Mouse (Mus musculus) monocyte, adult 5-6 weeks (primary cell): ENCODE measurements around the gene Sdc3. TPM values are rescaled to one million over a fixed set of nuclear protein-coding genes. Genes with fewer than 3 reads are reported as not detected.

Source experiments
- ATAC-seq: fragments of 153-309, 156-312 bp; replicated peaks from 2 replicates; pipeline ENCODE4 v1.8.0; 2017; ENCODE audit warnings: mild to moderate bottlenecking; ENCODE audit not compliant: low TSS enrichment, insufficient number of reproducible peaks, severe bottlenecking, poor library complexity, low FRiP score
- total RNA-seq: library from RNA; stranded (forward); fragments of 200-1000, 200-491, 200-594 nt; gene quantifications from 3 replicates; pipeline ENCODE4 v1.2.3, GENCODE M21; 2017

The Sdc3 gene
- total RNA-seq, 1 experiment from 2014 or later: 16.3 TPM

DNA sequence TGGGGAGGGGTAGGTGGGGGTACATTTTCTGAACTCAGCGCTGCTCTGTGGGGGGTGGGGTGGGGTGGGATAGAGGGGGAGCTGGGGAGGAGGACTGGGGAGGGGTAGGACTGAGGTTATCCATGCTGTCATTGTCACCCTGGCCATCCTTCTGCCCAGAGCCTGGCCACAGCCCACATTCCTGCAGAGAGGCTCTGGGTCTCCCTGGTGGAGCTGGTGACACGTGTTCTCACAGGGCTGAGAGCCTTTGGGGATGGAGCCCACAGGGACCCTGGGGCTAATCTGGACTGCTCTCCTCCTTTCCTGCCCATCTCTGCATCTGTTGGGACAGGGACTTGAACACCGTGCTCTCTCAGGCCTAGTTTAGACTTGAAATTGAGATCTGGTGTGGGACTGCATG, 18.5 kb downstream of the Sdc3 start:
- ATAC-seq: no peak

DNA sequence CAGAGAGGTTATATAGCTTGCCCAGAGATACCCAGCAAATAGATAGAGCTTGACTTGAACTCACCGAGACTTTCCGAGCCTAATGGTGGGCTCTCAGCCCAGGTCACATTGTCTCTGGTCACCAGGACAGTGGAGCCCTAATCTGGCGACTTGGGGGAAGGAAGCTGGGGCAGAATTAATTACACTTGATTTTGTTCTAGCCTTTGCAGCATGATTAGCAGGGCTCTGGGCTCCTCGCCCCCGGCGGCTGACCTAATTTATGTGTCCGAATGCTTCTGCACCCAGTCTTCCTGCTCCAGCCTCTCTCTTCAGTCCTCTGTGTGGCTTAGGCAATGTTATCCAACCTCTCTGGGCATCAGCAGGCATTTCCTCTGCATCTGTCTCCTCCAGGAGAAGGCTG, 19.0 kb downstream of the Sdc3 start:
- ATAC-seq: no peak

GRCm38 (mm10) chr4:130813958-130814357, 21.6 kb downstream of the Sdc3 start:
- ATAC-seq: no peak

DNA sequence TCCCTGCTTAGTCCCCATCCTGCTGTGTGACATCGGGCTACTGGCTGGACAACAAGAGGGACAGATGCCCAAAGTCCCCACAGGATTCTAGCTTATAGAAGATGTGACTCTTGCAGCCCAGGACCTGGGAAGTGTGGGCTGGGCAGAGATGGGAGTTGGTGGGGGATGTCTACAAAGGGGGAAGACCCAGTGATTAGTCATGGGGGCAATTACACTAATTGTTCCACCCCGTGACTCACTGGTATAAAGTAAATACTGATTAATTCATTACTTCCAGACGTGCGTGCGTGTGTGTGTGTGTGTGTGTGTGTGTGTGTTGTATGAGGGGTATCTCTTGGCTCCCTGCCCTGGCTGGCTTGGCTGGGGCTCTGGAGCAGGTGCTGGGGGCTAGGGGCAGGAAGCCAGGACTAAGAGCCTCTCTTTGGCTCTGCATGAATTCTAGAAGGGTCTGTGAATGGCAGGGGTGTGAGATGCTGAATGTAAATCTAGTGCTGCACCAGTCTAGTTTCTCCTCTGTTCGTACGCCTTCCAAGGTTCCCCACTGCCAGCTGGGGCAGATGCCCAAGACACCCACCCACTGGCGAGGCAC, 22.5 kb downstream of the Sdc3 start:
- ATAC-seq: no peak

- ATAC-seq: no peak
These were observed 23.5 kb downstream of the Sdc3 start for GRCm38 (mm10) chr4:130815860-130816259.

DNA sequence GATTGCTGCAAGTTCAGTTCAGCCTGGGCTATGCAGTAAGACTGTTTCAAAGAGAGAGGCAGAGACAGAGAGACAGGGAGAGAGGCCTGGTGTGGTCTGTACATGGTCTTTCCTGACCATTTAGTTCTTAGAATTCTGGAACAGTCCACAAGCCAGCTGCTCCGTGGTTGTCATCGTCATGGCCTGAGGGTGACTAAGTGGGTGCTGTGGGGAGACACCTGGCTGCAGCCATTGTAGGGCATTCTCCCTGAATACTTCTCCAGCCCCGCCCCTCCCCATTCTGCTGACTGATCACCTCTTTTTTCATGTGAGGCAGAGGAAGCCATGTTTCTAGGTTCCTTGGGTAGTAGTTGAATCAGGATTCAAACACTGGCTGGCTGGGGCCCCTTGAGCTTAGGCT, 27.5 kb downstream of the Sdc3 start:
- no peak for ATAC-seq

GRCm38 (mm10) chr4:130820594-130821255, 28.4 kb downstream of the Sdc3 start:
- no peak for ATAC-seq

GRCm38 (mm10) chr4:130828851-130829673, 36.7 kb downstream of the Sdc3 start:
- ATAC-seq: no peak

DNA sequence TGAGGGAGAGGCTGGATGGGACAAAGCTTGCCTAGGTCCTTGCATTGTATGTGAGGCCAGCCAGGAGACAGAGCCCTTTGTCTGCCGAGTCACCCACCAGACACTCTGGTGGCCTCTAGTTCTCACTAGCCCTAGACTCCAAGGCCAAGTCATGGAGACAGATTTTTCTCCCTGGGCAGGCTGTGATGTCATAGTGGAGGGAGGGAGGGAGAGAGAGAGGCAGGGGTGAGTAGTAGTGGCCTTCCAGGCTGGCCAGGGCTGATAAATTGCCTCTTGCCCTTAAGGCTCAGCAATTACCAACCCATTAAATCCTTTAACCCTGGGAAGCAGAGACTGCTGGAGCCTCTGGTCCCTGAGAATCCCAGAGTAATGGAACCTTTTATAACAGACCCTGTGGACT, 41.8 kb downstream of the Sdc3 start:
- ATAC-seq: no peak

DNA sequence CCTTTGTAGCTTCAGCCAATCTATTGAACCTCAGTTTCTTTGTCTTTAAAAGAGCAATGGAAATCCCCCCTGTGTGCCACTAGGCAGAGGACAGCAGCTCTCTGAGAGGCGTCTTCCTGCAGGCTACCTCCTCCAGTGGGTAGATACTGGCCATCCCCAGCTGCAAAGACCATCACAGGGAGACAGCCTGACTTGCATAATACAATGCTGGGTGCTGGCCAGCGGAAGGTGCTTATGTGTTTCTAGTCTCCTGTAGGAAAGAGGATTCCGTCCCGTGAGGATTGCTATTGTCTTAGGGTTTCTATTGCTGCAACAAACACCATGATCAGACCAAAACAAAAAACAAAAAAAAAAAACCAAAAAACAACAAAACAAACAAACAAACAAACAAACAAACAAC, 43.2 kb downstream of the Sdc3 start:
- ATAC-seq: no peak

DNA sequence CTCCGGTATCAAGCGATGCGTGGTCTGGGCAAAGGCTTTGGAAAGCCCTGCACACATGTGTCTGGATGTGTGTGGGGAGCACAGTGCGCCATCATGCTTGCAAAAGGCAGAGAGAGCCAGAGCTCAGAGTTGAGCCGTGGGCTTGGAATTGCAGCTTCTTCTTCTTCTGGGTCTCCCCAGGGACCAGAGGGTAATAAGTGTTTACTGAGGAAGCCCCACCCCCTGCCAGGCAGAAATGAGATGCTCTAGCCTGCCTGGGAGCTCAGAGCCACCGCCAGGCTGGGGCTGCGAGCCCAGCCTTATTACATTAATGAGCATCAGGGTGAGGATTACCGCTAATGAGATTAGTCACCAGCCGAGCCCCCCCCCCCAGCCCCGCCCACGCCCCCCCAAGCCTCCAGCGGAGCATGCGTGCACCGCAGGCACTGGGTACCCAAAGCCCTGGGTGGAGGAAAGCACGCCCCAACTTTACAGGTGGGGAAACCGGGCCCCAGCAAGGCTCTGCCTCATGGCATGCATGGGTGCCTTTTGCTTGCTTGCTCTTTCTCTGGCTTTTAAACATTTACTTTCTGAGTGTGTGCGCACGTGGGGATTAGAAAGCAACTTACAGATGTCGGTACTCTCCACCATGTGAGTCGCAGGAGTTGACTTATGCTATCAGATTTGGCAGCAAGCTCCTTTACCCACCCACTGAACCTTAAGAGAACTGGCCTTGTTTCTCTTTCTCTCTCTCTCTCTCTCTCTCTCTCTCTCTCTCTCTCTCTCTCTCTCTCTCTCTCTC, 44.1 kb downstream of the Sdc3 start:
- ATAC-seq: no peak

DNA sequence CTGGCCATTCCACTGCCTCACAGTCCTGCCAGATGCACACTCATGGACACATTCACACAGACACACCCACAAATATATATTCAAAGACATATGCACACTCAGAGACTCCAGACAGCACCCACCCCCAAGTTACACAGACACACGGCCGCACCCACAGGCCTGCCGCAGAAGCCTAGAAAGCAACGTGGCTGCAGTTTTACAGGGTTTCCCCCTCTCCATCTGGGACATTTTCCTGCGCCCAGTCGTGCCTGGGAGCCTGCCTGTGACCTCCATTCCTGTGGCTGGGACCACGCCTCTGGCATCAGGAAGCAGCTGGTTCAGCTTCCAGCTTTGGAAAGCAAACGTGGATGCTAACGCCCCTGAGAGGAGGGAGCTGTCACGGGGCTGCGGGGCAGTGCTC, 46.2 kb downstream of the Sdc3 start:
- ATAC-seq: no peak

DNA sequence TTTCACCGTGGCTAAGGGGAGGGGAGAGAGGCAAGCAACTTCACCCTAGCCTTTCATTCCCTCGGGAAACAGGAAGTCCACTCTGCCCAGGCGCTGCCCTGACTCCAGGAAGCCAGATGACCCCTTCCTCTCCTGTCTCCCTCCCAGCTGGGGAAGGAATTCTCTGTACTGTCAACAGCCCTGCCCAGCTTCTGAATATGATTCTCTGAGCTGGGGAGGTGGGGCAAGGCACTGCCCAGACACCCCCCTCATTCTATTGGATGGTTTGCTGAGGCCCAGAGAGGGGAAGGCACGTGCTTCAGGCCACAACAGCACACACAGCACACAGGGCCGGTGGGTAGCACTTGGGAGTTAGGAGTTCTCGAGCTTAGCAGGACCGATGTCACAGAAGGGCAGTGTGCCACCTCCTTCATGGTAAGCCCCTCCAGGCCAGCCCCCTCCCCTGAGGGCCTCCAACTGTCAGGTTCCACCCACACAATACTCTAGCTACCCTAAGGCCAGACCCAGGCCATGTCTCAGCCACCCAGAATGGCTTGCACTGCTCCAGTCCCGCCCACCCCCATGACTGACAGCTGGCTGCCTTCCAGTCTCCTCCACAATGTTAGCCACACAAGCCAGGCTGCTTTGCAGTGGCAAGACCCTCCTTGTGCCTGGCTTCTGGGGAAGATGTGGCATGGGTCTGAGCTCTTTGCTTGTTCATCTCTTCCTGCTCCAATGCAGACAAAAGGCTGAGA, 48.9 kb downstream of the Sdc3 start:
- ATAC-seq: no peak

GRCm38 (mm10) chr4:130848814-130849213, 56.5 kb downstream of the Sdc3 start:
- ATAC-seq: no peak

DNA sequence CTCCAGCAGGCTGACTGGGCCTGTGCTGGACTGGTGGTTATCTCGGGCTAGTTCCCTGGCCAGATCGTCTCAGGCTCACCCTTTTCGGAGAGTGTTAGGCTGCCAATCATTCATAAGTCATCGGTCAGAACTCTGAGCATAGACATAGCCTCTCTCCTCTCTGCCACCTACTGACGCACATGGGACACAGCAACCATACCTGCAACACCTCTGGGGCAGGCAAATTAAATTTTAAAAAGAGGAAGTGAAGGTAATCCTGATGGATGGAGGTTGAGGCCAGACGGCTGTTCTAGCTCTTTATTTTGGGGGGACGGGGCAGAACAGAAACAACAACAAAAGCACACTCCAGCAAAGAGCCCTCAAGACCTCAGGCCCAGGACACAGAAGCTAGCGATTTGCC, 65.3 kb downstream of the Sdc3 start:
- ATAC-seq: no peak

- no peak for ATAC-seq
These were observed 66.5 kb downstream of the Sdc3 start for GRCm38 (mm10) chr4:130858880-130859279.

DNA sequence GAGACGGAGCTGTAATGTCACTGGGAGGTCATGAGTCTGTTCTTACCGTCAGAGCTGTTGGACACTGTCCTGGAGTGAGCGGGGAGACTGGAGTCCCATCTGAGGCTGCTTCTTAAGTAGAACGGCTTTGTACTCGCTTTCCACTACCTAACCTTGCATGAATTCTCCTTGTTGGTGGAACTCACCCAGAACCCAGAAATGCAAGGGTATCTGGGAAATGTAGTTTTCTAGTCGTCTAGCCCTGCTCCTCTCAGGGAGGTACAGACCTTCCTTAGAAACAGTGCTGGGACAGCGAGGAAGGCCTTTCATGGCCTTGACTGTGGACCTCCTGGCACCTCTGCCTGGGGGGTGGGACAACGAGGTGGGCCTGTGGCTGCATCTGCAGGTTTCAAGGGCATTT, 67.1 kb downstream of the Sdc3 start:
- ATAC-seq: no peak

GRCm38 (mm10) chr4:130860902-130861652, 68.7 kb downstream of the Sdc3 start:
- no peak for ATAC-seq
